Mouse (Mus musculus) spleen, adult 2 months (tissue): ENCODE data around the gene Fgfr2.

ENCODE experiments used
- CTCF ChIP-seq: fragments of 200-500 bp; IDR thresholded peaks from 2 replicates; pipeline ENCODE4 v1.5.1; 2011; ENCODE audit warnings: mild to moderate bottlenecking, inconsistent platforms; ENCODE audit not compliant: insufficient read depth, insufficient read length, insufficient replicate concordance; ENCODE audit errors: extremely low read depth
- POLR2A ChIP-seq: fragments of 200-500 bp; IDR thresholded peaks from 2 replicates; pipeline ENCODE4 v1.6.1; 2011; ENCODE audit warnings: low read depth, low read length, inconsistent platforms

DNA sequence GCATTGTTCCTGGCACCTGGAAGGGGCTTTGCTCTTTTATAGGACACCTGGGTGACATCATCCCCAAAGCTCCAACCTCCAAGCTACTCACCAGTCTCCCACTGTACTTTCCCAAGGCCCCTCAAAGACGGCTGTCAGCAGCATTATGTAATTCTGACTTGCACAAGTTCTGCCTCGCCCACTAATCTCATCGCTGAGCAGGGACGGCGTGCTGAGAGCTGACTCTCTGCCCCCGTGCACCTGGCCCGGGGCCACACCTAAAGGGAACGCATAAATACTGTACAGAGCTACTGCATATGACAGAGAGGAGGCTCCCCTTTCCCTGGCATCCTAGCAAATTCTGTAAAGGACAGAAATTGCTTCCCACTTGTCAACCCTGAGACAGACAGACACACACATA, 810.8 kb downstream of the Fgfr2 start:
- no peak for TF ChIP-seq CTCF
- TF ChIP-seq POLR2A = no peak
